Mouse (Mus musculus): ENCODE measurements around the gene Dqx1. TPM values are rescaled to one million over a fixed set of nuclear protein-coding genes. Genes with fewer than 3 reads are reported as not detected.

The Dqx1 gene
- polyA plus RNA-seq, 1 experiment from 2014 or later = 5.4 TPM

DNA sequence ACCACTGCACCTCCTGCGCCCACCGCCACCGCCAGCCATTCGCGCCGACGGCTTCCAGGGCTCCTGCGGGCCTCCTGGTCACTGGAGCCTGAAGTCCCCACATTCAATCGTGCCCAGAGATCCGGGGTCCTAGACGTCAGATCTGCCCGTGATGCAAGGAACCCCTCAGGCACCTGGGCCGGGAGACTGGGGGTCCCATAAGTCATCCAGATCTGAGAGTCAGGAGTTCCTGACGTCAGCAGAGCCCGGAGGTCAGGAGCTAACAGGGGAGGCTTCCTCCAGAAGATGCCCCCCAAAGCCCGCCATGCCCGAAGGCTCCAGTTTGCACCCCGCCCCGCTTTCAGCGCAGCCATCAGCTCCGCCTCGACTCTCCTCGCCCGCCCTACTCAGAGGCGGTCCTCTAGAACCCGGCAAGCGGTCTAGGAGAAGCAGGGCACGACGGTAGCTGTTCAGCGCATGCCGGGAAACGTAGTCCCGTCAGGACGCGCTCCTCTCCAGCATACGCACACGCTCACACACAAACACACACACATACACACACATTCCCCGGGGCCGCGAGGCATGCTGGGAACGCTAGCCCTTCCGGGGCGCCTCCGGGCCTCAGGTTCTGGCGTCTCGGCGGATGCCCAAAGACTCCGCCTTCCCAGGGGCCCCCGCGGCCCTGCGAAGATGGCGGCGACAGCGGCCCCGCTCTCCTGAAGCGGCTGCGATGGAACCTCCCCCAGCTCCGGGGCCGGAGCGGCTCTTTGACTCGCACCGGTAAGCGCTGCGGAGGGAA lies 3.4 kb upstream of the Dqx1 start, which contains the start of gene Aup1:
Gene Aup1 (plus strand): TSS at position 448 of the 778 bp plus-strand sequence.
- peaks cover 55% of the 10 kb centered on the region for H3K36me3 ChIP-seq
- peak within 1 kb of the TSS; percentile 96 for H3K9ac ChIP-seq
- 0 out of 2 replicates have a peak, but pooled peaks cover under 1% of the 10 kb centered on the region for H3K27me3 ChIP-seq (replicated peaks)
- ATAC-seq = peak; percentile 95
- peaks cover 56% of the 10 kb centered on the region for H3K4me1 ChIP-seq
- H3K4me2 ChIP-seq = peak within 1 kb of the TSS; percentile 89
- WGBS (ENCODE audit: insufficient replicate concordance) = 1% methylated on average over 64 of the region's 64 CpGs
- H3K27ac ChIP-seq = peak within 1 kb of the TSS; percentile 94
- no peaks in the 10 kb centered on the region for H3K9me3 ChIP-seq (replicated peaks)
- H3K4me3 ChIP-seq = peak within 1 kb of the TSS; percentile 89

DNA sequence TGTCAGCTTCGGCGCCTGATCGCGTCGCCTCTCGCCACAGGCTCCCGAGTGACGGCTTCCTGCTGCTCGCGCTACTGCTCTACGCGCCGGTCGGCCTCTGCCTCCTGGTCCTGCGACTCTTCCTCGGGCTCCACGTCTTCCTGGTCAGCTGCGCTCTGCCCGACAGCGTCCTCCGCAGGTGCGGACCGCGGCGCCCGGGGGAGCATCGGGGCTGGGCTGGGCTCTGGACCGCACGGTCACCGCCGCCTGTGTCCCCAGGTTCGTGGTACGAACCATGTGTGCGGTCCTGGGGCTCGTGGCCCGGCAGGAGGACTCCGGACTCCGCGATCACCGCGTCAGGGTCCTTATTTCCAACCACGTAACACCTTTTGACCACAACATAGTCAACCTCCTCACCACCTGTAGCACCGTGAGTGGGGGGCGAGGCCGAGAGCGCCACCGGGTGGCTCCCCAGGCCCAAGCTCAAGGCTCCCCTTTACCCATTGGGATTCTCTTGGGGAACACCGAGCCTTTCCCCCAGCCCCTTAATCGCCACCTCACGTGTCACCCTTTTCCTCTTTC lies 2.7 kb upstream of the Dqx1 start, which contains the start of gene Htra2:
Gene Htra2 (minus strand): TSS at position 403 of the 561 bp plus-strand sequence.
- ATAC-seq = peak; percentile 13
- peaks cover 55% of the 10 kb centered on the region for H3K36me3 ChIP-seq
- 0 out of 2 replicates have a peak, but pooled peaks cover 7% of the 10 kb centered on the region for H3K27me3 ChIP-seq (replicated peaks)
- no peaks in the 10 kb centered on the region for H3K9me3 ChIP-seq (replicated peaks)
- peak within 1 kb of the TSS; percentile 89 for H3K4me2 ChIP-seq
- WGBS (ENCODE audit: insufficient replicate concordance) = 2% methylated on average over 50 of the region's 50 CpGs
- H3K4me1 ChIP-seq = peaks cover 54% of the 10 kb centered on the region
- H3K4me3 ChIP-seq = peak within 1 kb of the TSS; percentile 89
- peak within 1 kb of the TSS; percentile 94 for H3K27ac ChIP-seq
- H3K9ac ChIP-seq = peak within 1 kb of the TSS; percentile 96

DNA sequence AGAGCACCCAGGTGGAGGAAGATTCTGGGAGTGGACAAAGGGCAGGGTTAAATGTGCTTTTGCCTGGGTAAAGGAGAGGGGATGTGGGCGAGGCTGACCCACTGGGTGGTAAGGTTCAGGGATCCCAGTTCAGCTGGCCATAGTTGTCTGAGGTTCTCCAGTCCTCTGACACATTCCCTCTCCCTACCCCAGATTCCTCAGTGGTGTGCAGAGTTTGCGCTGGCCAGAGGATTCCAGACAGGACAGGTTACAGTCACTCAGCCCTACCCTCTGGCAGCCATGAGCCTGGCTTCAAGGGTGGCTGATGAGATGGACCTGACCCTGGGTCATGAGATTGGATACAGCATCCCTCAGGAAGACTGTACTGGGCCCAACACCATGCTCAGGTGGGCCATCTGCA lies 1.1 kb downstream of the Dqx1 start:
- Histone ChIP-seq H3K9ac (peak overlapping the region; percentile 14; the same call in 1 of the 2 replicates), H3K4me1 (peaks cover 29% of the 10 kb centered on the region), H3K9me3 (replicated peaks) (no peaks in the 10 kb centered on the region), H3K4me2 (peak overlapping the region; percentile 41), H3K27ac (no peak overlapping the region), H3K4me3 (no peak overlapping the region), H3K27me3 (replicated peaks) (peaks cover 44% of the 10 kb centered on the region), H3K36me3 (peaks cover 28% of the 10 kb centered on the region)
- WGBS (ENCODE audit: insufficient replicate concordance) = 77% methylated on average over 2 of the region's 2 CpGs
- no peak for ATAC-seq

DNA sequence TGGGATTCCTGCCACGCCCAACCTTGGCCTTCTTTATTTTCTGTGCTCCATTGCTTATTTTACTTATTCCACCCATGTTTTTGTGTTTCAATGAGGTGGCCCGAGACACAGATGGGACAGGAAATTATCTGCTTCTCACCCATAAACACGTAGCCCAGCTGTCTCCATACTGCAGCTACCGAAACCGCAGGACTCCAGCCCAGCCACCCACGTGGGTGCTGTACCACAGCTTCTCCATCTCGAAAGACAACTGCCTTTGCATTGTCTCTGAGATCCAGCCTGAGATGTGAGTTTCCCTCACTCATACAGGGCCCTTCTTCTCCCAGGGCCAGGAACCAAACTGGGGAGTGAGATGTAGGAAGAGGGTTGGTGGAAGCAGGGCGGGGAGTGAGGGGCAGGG lies 8.4 kb downstream of the Dqx1 start:
- H3K36me3 ChIP-seq = no peaks in the 10 kb centered on the region
- ATAC-seq = no peak
- no peak overlapping the region for H3K9ac ChIP-seq
- no peak overlapping the region for H3K4me3 ChIP-seq
- no peak overlapping the region for H3K4me2 ChIP-seq
- H3K4me1 ChIP-seq = peaks cover 27% of the 10 kb centered on the region
- no peak overlapping the region for H3K27ac ChIP-seq
- H3K9me3 ChIP-seq (replicated peaks) = no peaks in the 10 kb centered on the region
- H3K27me3 ChIP-seq (replicated peaks) = peaks cover 100% of the 10 kb centered on the region
- WGBS (ENCODE audit: insufficient replicate concordance) = 39% methylated on average over 8 of the region's 8 CpGs

DNA sequence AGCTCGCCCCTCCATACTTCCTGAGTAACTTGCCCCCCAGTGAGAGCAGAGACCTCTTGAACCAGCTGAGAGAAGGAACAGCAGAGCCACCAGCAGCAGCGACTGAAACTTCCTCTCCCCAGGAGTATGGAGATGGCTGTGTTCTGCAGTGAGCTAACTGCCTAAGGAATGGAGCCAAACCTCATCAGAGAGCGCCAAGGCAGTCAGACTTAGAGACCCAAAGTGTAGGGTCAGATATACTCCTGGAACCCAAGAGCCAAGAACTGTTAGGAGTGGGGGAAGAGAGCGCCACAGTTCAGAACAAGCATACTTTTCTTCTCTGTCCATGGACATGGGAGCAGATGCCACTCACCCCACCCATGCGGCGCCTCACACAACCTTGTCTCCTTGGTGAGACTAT lies 8.8 kb downstream of the Dqx1 start:
- H3K36me3 ChIP-seq = no peaks in the 10 kb centered on the region
- WGBS (ENCODE audit: insufficient replicate concordance) = 27% methylated on average over 6 of the region's 6 CpGs
- H3K9me3 ChIP-seq (replicated peaks) = no peaks in the 10 kb centered on the region
- peaks cover 100% of the 10 kb centered on the region for H3K27me3 ChIP-seq (replicated peaks)
- H3K9ac ChIP-seq = no peak overlapping the region
- no peak overlapping the region for H3K4me2 ChIP-seq
- no peak overlapping the region for H3K4me3 ChIP-seq
- H3K27ac ChIP-seq = no peak overlapping the region
- ATAC-seq = no peak
- peaks cover 32% of the 10 kb centered on the region for H3K4me1 ChIP-seq

DNA sequence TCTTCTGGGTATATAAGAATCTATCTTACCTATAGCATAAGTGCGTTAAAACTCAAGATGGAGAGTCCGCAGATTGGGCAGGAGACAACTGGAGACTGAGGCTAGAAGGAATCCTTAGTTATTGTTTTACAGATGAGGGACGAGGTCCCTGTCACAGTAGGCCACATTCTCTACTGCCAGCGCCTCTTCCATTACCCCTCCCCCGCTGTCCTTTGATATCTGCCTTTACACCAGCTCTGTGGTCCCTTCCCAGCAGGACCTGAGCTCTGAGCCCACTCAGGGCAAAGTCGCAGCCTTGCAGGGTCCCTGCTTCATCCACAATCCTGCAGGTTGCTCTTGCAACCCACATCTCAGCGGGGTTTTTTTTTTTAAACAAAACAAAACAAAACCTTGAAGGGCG lies 10.6 kb downstream of the Dqx1 start:
- 11% methylated on average over 8 of the region's 8 CpGs for WGBS (ENCODE audit: insufficient replicate concordance)
- H3K4me3 ChIP-seq = peak overlapping the region; percentile 32; the same call in 1 of the 2 replicates

DNA sequence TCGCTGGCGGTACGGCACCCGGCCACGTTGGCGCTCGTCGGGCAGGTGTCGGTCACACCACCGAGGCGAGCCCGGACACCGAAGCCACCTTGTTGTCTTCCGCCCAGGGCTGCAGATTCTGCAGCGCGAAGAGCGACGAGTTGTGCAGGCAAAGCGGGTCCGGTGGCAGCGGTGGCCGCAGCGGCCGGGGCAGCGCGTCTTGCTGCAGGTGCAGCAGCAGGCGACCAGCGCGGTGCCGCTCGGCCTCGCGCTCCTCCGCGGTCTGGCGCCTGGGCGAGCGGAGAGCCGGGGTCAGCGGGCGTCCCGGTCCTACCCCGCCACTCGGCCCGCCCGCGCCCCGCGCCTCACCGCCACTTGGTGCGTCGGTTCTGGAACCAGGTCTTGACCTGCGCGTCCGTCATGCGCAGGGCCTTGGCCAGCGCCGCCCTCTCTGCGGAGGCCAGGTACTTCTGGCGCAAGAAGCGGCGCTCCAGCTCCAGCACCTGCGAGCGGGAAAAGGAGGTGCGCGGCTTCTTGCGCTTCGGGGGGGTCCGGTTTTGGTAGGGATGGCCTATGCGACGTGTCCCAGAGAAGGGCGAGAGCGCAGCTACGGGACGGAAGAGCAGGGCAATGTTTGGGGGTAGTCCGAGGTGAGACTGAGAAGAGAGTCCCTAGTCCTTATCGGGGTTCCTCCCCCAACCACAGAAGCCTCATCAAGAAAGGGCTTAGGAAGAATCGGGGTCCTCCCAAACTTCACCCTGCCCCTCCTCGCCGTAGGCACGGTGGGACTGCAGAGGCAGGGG lies 11.3 kb downstream of the Dqx1 start:
- H3K36me3 ChIP-seq = no peaks in the 10 kb centered on the region
- peaks cover 33% of the 10 kb centered on the region for H3K4me1 ChIP-seq
- H3K27me3 ChIP-seq (replicated peaks) = peaks cover 100% of the 10 kb centered on the region
- WGBS (ENCODE audit: insufficient replicate concordance) = 2% methylated on average over 81 of the region's 81 CpGs
- H3K9ac ChIP-seq = no peak overlapping the region; the same call in 1 of the 2 replicates
- ATAC-seq = no peak
- no peaks in the 10 kb centered on the region for H3K9me3 ChIP-seq (replicated peaks)
- no peak overlapping the region for H3K27ac ChIP-seq
- peak overlapping the region; percentile 32 for H3K4me3 ChIP-seq
- H3K4me2 ChIP-seq = peak overlapping the region; percentile 53

More for the DNA sequence above, 10.6 kb downstream of the Dqx1 start:
- Histone ChIP-seq H3K36me3 (no peaks in the 10 kb centered on the region), H3K27me3 (replicated peaks) (peaks cover 100% of the 10 kb centered on the region), H3K4me2 (peak overlapping the region; percentile 53), H3K9ac (no peak overlapping the region), H3K27ac (no peak overlapping the region), H3K4me1 (peaks cover 33% of the 10 kb centered on the region), H3K9me3 (replicated peaks) (no peaks in the 10 kb centered on the region)
- no peak for ATAC-seq

DNA sequence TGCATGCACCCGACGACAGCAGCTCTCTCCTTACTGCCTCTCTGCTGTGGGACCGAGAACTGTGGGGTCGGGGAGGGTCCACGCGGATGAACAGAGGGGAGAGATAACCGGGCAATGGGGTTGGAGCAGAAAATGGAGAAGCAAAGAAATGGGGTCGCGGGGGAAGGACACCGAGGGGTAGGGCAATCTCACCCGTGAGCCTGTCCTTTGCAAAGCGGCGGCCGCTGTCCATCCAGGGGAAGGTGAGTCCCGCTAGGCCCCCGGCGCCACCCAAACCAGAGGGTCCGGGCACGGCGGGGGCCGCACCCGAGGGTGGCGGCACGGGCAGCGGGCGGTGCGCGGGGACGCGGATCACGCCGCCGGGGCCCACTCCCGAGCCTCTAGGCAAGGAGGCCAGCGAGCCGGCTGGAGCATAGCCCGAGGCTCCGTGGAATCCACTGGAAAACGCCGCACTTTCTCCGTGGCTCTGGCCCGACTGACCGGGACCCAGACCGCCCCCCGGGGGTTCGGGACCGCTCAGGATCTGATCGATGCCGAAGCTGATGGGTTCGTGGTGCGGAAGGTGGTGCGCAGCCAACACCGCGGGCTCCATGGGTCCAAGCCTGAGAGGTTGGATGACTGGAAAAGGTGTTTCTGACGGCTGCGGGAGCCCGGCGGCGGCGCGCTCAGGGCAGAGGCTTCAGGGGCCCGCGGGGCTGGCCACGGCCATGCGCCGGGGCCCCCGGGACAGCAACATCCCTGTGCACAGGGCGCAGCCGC lies 12.0 kb downstream of the Dqx1 start:
- Histone ChIP-seq H3K27ac (no peak overlapping the region), H3K9ac (no peak overlapping the region), H3K36me3 (no peaks in the 10 kb centered on the region), H3K27me3 (replicated peaks) (peaks cover 100% of the 10 kb centered on the region), H3K4me1 (peaks cover 33% of the 10 kb centered on the region), H3K9me3 (replicated peaks) (no peaks in the 10 kb centered on the region), H3K4me2 (peak overlapping the region; percentile 36), H3K4me3 (peak overlapping the region; percentile 32)
- 2% methylated on average over 69 of the region's 69 CpGs for WGBS (ENCODE audit: insufficient replicate concordance)
- ATAC-seq = no peak

DNA sequence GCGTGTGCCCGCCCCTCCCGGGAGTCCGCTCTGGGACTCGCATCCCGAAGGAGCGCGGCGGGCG lies 12.4 kb downstream of the Dqx1 start, which contains the start of gene Tlx2:
Gene Tlx2 (minus strand): TSS at position 47 of the 64 bp plus-strand sequence.
- Histone ChIP-seq H3K27ac (no peak within 1 kb of the TSS), H3K27me3 (replicated peaks) (peaks cover 100% of the 10 kb centered on the region), H3K4me1 (peaks cover 33% of the 10 kb centered on the region), H3K9me3 (replicated peaks) (no peaks in the 10 kb centered on the region), H3K9ac (no peak within 1 kb of the TSS), H3K4me3 (peak within 1 kb of the TSS; percentile 32), H3K36me3 (no peaks in the 10 kb centered on the region), H3K4me2 (peak within 1 kb of the TSS; percentile 53)
- WGBS (ENCODE audit: insufficient replicate concordance) = 1% methylated on average over 10 of the region's 10 CpGs
- ATAC-seq = no peak

DNA sequence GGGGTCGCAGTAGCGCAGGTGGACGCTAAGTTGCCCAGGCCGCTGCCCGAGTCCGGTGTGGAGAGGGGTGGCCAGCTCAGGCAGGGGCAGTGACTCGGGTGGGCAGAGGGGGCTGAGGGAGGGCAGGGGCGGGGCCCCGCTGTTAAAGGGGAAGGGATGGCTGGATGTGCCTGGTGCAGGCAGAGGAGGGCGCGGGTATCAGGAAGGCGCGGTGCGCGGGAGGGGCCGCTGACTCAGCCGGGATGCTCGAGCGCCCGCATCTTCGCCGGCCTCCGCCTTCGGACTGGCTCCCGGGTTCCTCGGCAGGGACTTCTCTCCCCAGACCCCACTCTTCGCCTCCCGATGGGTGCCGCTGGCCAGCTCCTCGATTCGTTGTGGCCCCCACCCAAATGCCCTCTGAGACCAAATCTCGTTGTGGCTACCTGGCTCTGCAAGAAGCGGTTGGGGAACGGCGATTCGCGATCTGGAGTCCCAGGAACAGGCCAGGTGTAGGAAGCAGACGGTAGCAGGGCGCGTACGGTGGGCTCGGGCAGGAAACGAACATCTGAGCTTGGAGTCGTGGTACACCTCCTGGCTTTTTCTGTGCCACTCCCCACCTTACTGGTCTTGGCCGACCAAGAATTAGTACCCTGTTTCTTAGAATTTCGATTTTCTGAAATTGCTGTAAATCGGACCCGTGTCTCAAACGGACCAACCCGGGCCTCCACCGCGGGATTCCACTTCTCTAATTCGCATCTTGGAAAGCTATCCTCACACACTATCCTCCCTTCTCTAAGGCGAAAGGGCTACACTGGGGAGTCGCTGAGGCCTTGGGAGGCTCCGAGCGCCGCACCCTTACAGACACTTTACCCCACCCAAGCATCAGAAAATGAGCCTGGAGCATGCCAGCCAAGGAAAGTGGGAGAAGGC lies 12.9 kb downstream of the Dqx1 start:
- Histone ChIP-seq H3K9me3 (replicated peaks) (no peaks in the 10 kb centered on the region), H3K9ac (no peak overlapping the region), H3K27me3 (replicated peaks) (peaks cover 100% of the 10 kb centered on the region), H3K36me3 (no peaks in the 10 kb centered on the region), H3K27ac (no peak overlapping the region), H3K4me3 (peak overlapping the region; percentile 32), H3K4me2 (peak overlapping the region; percentile 36), H3K4me1 (peaks cover 33% of the 10 kb centered on the region)
- no peak for ATAC-seq
- WGBS (ENCODE audit: insufficient replicate concordance) = 1% methylated on average over 56 of the region's 58 CpGs

DNA sequence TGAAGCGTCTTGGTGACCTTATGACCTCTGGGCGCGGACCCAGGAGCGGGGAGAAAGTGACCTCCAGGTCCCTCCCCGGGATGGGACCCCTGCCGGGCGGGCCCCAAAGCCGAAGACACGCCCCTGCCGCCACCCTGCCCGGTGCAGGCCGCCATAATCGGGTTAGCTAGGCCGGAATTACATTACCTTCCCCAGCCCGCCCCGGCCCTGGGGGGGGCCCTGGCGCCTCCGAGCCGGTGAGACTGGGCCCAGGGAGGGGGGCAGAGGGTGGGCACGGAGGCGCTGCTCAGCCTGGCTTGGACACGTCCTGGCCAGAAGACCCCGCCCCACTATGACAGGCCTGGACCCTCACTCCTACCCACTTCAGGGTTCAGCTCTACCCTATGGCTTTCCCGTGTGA lies 13.6 kb downstream of the Dqx1 start:
- no peak for ATAC-seq
- Histone ChIP-seq H3K9me3 (replicated peaks) (no peaks in the 10 kb centered on the region), H3K9ac (no peak overlapping the region), H3K36me3 (no peaks in the 10 kb centered on the region), H3K4me1 (peaks cover 33% of the 10 kb centered on the region), H3K27me3 (replicated peaks) (peaks cover 100% of the 10 kb centered on the region), H3K27ac (no peak overlapping the region), H3K4me2 (peak overlapping the region; percentile 36), H3K4me3 (0 out of 2 replicates have a peak overlapping the region, but pooled peaks have one; percentile 11)
- 2% methylated on average over 21 of the region's 24 CpGs for WGBS (ENCODE audit: insufficient replicate concordance)
